Mouse (Mus musculus): Measurements from ENCODE around the gene Rnf38.

DNA sequence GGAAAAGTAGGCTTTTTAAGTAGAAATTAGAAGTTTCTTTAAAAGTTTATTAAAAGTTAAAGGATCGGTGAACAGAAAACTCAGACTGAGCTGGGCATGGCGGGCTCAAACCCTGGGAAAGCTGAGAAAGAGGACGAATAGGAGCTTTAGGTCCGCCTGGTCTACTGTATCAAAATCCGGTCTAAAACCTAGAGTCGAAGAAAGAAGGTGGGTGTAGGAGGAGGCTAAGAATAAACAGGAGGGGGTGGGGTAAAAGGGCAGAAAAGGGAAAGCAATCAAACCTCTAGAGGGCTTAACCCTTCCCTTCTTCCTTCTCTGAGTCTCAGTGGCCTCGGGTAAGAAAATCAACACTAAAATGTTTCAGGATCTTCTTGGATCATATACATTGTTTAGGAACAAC, 64.8 kb downstream of the Rnf38 start:
- TF ChIP-seq CTCF (IDR thresholded peaks at IDR 0.05; ENCODE audit: borderline replicate concordance, extremely low read depth, insufficient read depth, insufficient read length): no peak
- no peak for TF ChIP-seq POLR2A (IDR thresholded peaks at IDR 0.05; ENCODE audit: borderline replicate concordance, extremely low read depth, insufficient read depth, insufficient read length, poor library complexity, severe bottlenecking)
